Mouse (Mus musculus): ENCODE measurements around the gene Pisd. TPM values are rescaled to one million over a fixed set of nuclear protein-coding genes. Genes with fewer than 3 reads are reported as not detected.
"Not testable (repeated sequence)": the region's sequence is repeated elsewhere in the genome, so short reads cannot be mapped to it uniquely, and the experiment has no call there.

The Pisd gene
- total and polyA plus RNA-seq, 2 experiments from 2014 or later = 44.2 to 63.9 TPM

- H3K4me1 ChIP-seq (ENCODE audit: control insufficient read depth, insufficient read depth) = peaks cover 9% of the 10 kb centered on the region; the same call in 1 of the 2 replicates
- peak overlapping the region; percentile 56 for H3K4me2 ChIP-seq (ENCODE audit: low read depth, low read length)
- peak overlapping the region; percentile 45 for H3K4me3 ChIP-seq (ENCODE audit: low read depth, low read length)
- no peaks in the 10 kb centered on the region for H3K27me3 ChIP-seq (ENCODE audit: control insufficient read depth, insufficient read depth, low read length)
- ATAC-seq (ENCODE audit: insufficient read depth, low read depth) = peak; percentile 93
- TF ChIP-seq CTCF (IDR thresholded peaks at IDR 0.05; ENCODE audit: low read depth) (peak; percentile 0; the same call in 1 of the 2 replicates), EP300 (IDR thresholded peaks at IDR 0.05; ENCODE audit: low read depth) (no peak)
- H3K36me3 ChIP-seq (replicated peaks; ENCODE audit: control insufficient read depth, insufficient read depth, low read length) = no peaks in the 10 kb centered on the region
- H3K27ac ChIP-seq (ENCODE audit: low read depth) = peak overlapping the region; percentile 87
- 15% methylated on average over 8 of the region's 10 CpGs for WGBS
- peak overlapping the region; percentile 50 for H3K9ac ChIP-seq (replicated peaks; ENCODE audit: low read depth, low read length)
- DNase-seq (ENCODE audit: low spot score) = peak; percentile 89
- H3K9me3 ChIP-seq (replicated peaks; ENCODE audit: control insufficient read depth, low read length) = no peaks in the 10 kb centered on the region
Measured at GRCm38 (mm10) chr5:32745705-32746655, 39.5 kb downstream of the Pisd start.

DNA sequence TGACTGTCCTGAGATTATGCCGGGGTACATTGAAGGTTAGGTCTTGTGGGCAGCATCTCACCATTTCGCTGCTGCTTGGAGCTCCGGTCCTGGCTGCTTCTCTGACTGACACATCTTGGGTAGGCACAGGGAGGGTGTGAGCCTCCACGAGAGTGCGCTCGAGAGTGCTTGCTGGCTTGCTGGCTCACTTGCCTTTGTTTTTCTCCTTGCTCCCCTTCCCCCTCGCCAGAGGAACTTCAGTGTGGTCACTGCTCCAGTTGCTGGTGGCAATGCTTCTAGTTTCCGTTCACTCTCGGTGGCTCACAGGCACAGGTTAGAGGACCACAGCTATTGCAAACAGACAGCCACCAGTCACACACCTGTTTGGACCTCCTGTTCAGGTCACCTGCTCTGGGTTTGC lies 43.3 kb downstream of the Pisd start:
- Histone ChIP-seq H3K27ac (ENCODE audit: low read depth) (no peak overlapping the region), H3K36me3 (replicated peaks; ENCODE audit: control insufficient read depth, insufficient read depth, low read length) (no peaks in the 10 kb centered on the region), H3K4me2 (ENCODE audit: low read depth, low read length) (no peak overlapping the region), H3K4me1 (ENCODE audit: control insufficient read depth, insufficient read depth) (peaks cover 9% of the 10 kb centered on the region; the same call in 1 of the 2 replicates), H3K4me3 (ENCODE audit: low read depth, low read length) (no peak overlapping the region), H3K27me3 (ENCODE audit: control insufficient read depth, insufficient read depth, low read length) (no peaks in the 10 kb centered on the region), H3K9ac (replicated peaks; ENCODE audit: low read depth, low read length) (no peak overlapping the region), H3K9me3 (replicated peaks; ENCODE audit: control insufficient read depth, low read length) (no peaks in the 10 kb centered on the region)
- DNase-seq (ENCODE audit: low spot score) (no peak), ATAC-seq (ENCODE audit: insufficient read depth, low read depth) (no peak)
- peak; percentile 21; the same call in 1 of the 2 replicates for TF ChIP-seq CTCF (IDR thresholded peaks at IDR 0.05; ENCODE audit: low read depth)
- TF ChIP-seq EP300 (IDR thresholded peaks at IDR 0.05; ENCODE audit: low read depth) = no peak
- 65% methylated on average over 9 of the region's 9 CpGs for WGBS

GRCm38 (mm10) chr5:32741377-32741776 lies 44.1 kb downstream of the Pisd start:
- DNase-seq (ENCODE audit: low spot score); H3K27me3 ChIP-seq (ENCODE audit: control insufficient read depth, insufficient read depth, low read length); H3K27ac ChIP-seq (ENCODE audit: low read depth); H3K4me3 ChIP-seq (ENCODE audit: low read depth, low read length); H3K4me1 ChIP-seq (ENCODE audit: control insufficient read depth, insufficient read depth); H3K4me2 ChIP-seq (ENCODE audit: low read depth, low read length); ATAC-seq (ENCODE audit: insufficient read depth, low read depth); H3K36me3 ChIP-seq (replicated peaks; ENCODE audit: control insufficient read depth, insufficient read depth, low read length); H3K9ac ChIP-seq (replicated peaks; ENCODE audit: low read depth, low read length); H3K9me3 ChIP-seq (replicated peaks; ENCODE audit: control insufficient read depth, low read length): not testable (repeated sequence)
- 87% methylated on average over 4 of the region's 4 CpGs for WGBS

DNA sequence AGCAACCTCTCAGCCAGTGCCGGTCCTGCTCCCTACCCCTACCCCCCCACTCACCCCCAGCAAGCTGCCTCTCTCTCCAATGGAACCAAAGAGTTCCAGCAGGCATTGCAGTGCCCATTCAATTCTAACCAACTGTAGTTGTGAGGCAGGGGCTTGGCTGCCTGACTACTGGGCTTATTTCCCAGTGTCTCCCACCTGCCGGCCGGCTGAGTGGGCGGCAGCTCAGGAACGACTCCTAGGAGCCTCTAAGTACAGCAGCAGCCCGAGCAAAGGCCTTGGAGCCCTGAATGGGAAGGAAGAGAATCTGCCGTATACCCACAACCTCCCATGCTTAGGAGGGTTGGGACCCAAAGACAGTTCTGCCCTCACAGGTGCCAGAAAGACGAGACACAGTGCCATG lies 44.6 kb downstream of the Pisd start:
- not testable (repeated sequence) for H3K9ac ChIP-seq (replicated peaks; ENCODE audit: low read depth, low read length); H3K27me3 ChIP-seq (ENCODE audit: control insufficient read depth, insufficient read depth, low read length); H3K4me2 ChIP-seq (ENCODE audit: low read depth, low read length); H3K27ac ChIP-seq (ENCODE audit: low read depth); DNase-seq (ENCODE audit: low spot score); H3K36me3 ChIP-seq (replicated peaks; ENCODE audit: control insufficient read depth, insufficient read depth, low read length); H3K9me3 ChIP-seq (replicated peaks; ENCODE audit: control insufficient read depth, low read length); ATAC-seq (ENCODE audit: insufficient read depth, low read depth); H3K4me1 ChIP-seq (ENCODE audit: control insufficient read depth, insufficient read depth); H3K4me3 ChIP-seq (ENCODE audit: low read depth, low read length)
- WGBS = 86% methylated on average over 8 of the region's 8 CpGs

DNA sequence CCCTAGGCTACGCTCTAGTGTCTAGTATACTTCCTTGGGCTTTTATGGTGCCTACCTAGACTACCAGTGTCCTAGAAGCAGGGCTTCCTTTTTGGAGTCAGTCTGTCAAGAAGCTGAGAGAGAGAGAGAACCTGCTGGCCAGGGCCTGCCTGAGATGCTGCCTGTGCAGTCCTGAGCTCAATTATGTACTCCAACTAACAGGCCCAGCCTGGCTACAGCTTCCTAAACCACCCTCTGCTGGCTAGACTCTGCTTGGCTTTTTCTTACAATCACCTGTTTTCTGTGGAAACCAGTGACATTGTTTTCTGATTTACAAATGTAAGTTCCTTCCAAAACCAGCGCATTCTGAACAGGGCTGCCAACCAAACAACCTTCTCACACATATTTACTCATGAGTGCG lies 45.3 kb downstream of the Pisd start:
- Histone ChIP-seq H3K9me3 (replicated peaks; ENCODE audit: control insufficient read depth, low read length) (no peaks in the 10 kb centered on the region), H3K4me1 (ENCODE audit: control insufficient read depth, insufficient read depth) (0 out of 2 replicates have a peak, but pooled peaks cover under 1% of the 10 kb centered on the region), H3K36me3 (replicated peaks; ENCODE audit: control insufficient read depth, insufficient read depth, low read length) (0 out of 2 replicates have a peak, but pooled peaks cover 5% of the 10 kb centered on the region), H3K27ac (ENCODE audit: low read depth) (no peak overlapping the region), H3K9ac (replicated peaks; ENCODE audit: low read depth, low read length) (no peak overlapping the region), H3K27me3 (ENCODE audit: control insufficient read depth, insufficient read depth, low read length) (no peaks in the 10 kb centered on the region), H3K4me2 (ENCODE audit: low read depth, low read length) (no peak overlapping the region), H3K4me3 (ENCODE audit: low read depth, low read length) (no peak overlapping the region)
- ATAC-seq (ENCODE audit: insufficient read depth, low read depth) = no peak
- 95% methylated on average over 3 of the region's 3 CpGs for WGBS
- no peak for DNase-seq (ENCODE audit: low spot score)
- TF ChIP-seq CTCF (IDR thresholded peaks at IDR 0.05; ENCODE audit: low read depth) (no peak), EP300 (IDR thresholded peaks at IDR 0.05; ENCODE audit: low read depth) (no peak)

DNA sequence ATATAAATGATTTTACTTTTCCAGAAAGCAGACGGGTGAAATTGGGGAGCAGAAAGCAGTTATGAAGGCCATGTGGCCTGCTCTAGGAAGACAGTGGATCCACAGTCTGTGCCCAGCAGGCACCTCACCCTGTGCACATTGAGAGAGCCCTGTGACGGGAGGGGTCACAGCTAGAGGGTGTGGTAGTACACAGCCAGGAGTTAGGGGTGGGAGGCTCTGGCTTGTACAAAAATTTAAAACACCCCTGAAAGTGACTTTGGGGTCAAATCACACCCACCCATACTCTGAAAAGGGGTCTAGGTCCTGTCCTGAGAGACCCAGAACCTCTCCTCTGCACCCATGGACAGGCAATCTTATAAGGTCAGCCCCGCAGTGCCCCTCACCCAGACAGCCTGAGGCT lies 48.7 kb downstream of the Pisd start:
- 0 out of 2 replicates have a peak, but pooled peaks have one; percentile 31 for ATAC-seq (ENCODE audit: insufficient read depth, low read depth)
- not testable (repeated sequence) for H3K36me3 ChIP-seq (replicated peaks; ENCODE audit: control insufficient read depth, insufficient read depth, low read length); H3K27ac ChIP-seq (ENCODE audit: low read depth)

More for the DNA sequence above, 48.7 kb downstream of the Pisd start:
- DNase-seq (ENCODE audit: low spot score); H3K4me3 ChIP-seq (ENCODE audit: low read depth, low read length); H3K9me3 ChIP-seq (replicated peaks; ENCODE audit: control insufficient read depth, low read length); H3K4me1 ChIP-seq (ENCODE audit: control insufficient read depth, insufficient read depth); H3K9ac ChIP-seq (replicated peaks; ENCODE audit: low read depth, low read length); H3K27me3 ChIP-seq (ENCODE audit: control insufficient read depth, insufficient read depth, low read length); H3K4me2 ChIP-seq (ENCODE audit: low read depth, low read length): not testable (repeated sequence)
- 92% methylated on average over 3 of the region's 3 CpGs for WGBS
